Mouse (Mus musculus) bone marrow, adult 2 months (tissue): ENCODE data around the gene Kcnh4.

Source experiments
- CTCF ChIP-seq: fragments of 200-500 bp; IDR thresholded peaks from 2 replicates; pipeline ENCODE4 v1.5.1; 2011; ENCODE audit warnings: low read length, control low read depth; ENCODE audit not compliant: control insufficient read depth, insufficient read depth
- POLR2A ChIP-seq: fragments of 200-500 bp; IDR thresholded peaks from 2 replicates; pipeline ENCODE4 v1.6.1; 2011; ENCODE audit warnings: low read depth, mild to moderate bottlenecking, control low read depth, low read length, borderline replicate concordance; ENCODE audit not compliant: control insufficient read depth

- TF ChIP-seq CTCF (no peak), POLR2A (no peak)
Observed at GRCm38 (mm10) chr11:100758707-100759610, 783 bp downstream of the Kcnh4 start.
